Mouse (Mus musculus) heart, adult 2 months (tissue): ENCODE data around the gene Trappc11.
A peak's percentile ranks its signal among the peaks of the same experiment; 100 is the strongest.

Source experiments
- CTCF ChIP-seq: fragments of 200-600 bp; IDR thresholded peaks from 2 replicates; pipeline ENCODE4 v1.8.1; 2022; ENCODE audit warnings: antibody characterized with exemption, mild to moderate bottlenecking, moderate library complexity
- POLR2A ChIP-seq: fragments of 200-500 bp; IDR thresholded peaks from 2 replicates; pipeline ENCODE4 v1.6.1; 2011; ENCODE audit warnings: mild to moderate bottlenecking, low read depth, low read length, control low read depth; ENCODE audit not compliant: insufficient read depth

DNA sequence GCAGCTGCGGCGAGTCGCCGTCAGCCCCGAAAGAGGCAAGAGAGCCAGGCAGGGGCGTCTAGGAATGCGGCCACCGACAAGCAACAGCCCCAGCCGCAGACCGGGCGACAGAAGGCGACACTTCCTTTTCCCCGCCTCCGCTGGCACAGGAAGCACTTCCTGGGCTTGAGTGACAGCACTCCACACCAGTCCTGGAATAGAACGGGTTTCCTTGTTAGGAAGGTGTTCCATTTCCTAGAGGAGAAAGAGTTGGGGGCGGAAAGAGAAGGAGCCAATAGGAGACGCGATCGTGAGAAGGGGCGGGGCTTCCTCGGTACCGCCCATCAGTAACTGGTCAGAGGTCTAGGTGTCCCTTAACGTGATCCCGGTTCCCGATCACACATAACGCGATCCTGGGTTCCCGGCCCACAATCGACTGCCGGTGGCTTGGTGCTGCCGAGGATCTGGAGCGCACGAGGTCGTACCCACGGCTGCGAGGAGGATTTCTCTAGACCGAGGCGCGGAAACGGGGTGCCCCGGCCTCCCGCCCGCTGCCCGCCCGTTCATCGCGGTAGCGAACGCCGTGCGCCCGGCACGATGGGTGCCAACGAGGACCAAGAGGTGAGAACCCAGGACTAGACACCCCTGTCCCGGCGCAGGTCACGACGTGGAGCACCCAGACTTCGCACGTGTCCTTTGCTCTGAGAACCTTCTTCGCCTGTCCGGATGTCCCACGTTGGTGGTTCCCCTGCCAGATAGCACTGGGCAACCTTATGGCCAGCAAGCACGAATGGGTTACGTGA, at the start of gene Trappc11, which contains the start of gene Rwdd4a:
- TF ChIP-seq CTCF (no peak; the same call in 1 of the 2 replicates), POLR2A (peak; percentile 80)
